Mouse (Mus musculus): Measurements from ENCODE around the gene Ppp1r13b.

- TF ChIP-seq GATA1 (IDR thresholded peaks at IDR 0.05; ENCODE audit: low read length) (no peak), TAL1 (IDR thresholded peaks at IDR 0.05; ENCODE audit: low read length) (no peak)
These were observed 43.8 kb upstream of the Ppp1r13b start for GRCm38 (mm10) chr12:111951701-111952100.
